Mouse (Mus musculus): ENCODE data around the gene Abcb9. TPM values are rescaled to one million over a fixed set of nuclear protein-coding genes. Genes with fewer than 3 reads are reported as not detected.

The Abcb9 gene
- polyA plus RNA-seq, 1 experiment from 2014 or later = 12.8 TPM

Other genes with a start within 250 kb of the Abcb9 start
- gene Hcar2, start 230.3 kb downstream of the Abcb9 start, polyA plus RNA-seq (2014; fragmentation: Nextera tagmentation; extraction: Ambion mirVana) = not detected in 2 replicates
- 0.09 and 0.44 TPM in 2 replicates for gene Hcar1, start 215.8 kb downstream of the Abcb9 start, polyA plus RNA-seq (2014; fragmentation: Nextera tagmentation; extraction: Ambion mirVana)
- gene Denr, start 188.6 kb downstream of the Abcb9 start, polyA plus RNA-seq (2014; fragmentation: Nextera tagmentation; extraction: Ambion mirVana) = 109 and 130 TPM in 2 replicates
- 2.7 and 4.0 TPM in 2 replicates for gene Gm43518, start 168.4 kb downstream of the Abcb9 start, polyA plus RNA-seq (2014; fragmentation: Nextera tagmentation; extraction: Ambion mirVana)
- 5.2 and 5.7 TPM in 2 replicates for gene Ccdc62, start 165.1 kb downstream of the Abcb9 start, polyA plus RNA-seq (2014; fragmentation: Nextera tagmentation; extraction: Ambion mirVana)
- gene Hip1r, start 122.2 kb downstream of the Abcb9 start, polyA plus RNA-seq (2014; fragmentation: Nextera tagmentation; extraction: Ambion mirVana) = 19.7 and 21.4 TPM in 2 replicates
- 47.1 and 58.1 TPM in 2 replicates for gene Vps37b, start 63.5 kb downstream of the Abcb9 start, polyA plus RNA-seq (2014; fragmentation: Nextera tagmentation; extraction: Ambion mirVana)
- 25.0 and 29.1 TPM in 2 replicates for gene Ogfod2, start 16.5 kb upstream of the Abcb9 start, polyA plus RNA-seq (2014; fragmentation: Nextera tagmentation; extraction: Ambion mirVana)
- 72.5 and 76.2 TPM in 2 replicates for gene Arl6ip4, start 20.3 kb upstream of the Abcb9 start, polyA plus RNA-seq (2014; fragmentation: Nextera tagmentation; extraction: Ambion mirVana)
- gene Pitpnm2, start 154.0 kb upstream of the Abcb9 start, polyA plus RNA-seq (2014; fragmentation: Nextera tagmentation; extraction: Ambion mirVana) = 14.3 and 15.2 TPM in 2 replicates
- gene Mphosph9, start 232.2 kb upstream of the Abcb9 start, polyA plus RNA-seq (2014; fragmentation: Nextera tagmentation; extraction: Ambion mirVana) = 15.8 and 18.8 TPM in 2 replicates
- gene 2810006K23Rik, start 232.3 kb upstream of the Abcb9 start, polyA plus RNA-seq (2014; fragmentation: Nextera tagmentation; extraction: Ambion mirVana) = 8.2 and 12.7 TPM in 2 replicates